Mouse (Mus musculus): Measurements from ENCODE around the gene Med22. TPM values are rescaled to one million over a fixed set of nuclear protein-coding genes. Genes with fewer than 3 reads are reported as not detected.

Med22 gene
- polyA plus RNA-seq (2015; fragmentation: Nextera tagmentation; extraction: Ambion mirVana) = 48.5 and 49.1 TPM in 2 replicates

DNA sequence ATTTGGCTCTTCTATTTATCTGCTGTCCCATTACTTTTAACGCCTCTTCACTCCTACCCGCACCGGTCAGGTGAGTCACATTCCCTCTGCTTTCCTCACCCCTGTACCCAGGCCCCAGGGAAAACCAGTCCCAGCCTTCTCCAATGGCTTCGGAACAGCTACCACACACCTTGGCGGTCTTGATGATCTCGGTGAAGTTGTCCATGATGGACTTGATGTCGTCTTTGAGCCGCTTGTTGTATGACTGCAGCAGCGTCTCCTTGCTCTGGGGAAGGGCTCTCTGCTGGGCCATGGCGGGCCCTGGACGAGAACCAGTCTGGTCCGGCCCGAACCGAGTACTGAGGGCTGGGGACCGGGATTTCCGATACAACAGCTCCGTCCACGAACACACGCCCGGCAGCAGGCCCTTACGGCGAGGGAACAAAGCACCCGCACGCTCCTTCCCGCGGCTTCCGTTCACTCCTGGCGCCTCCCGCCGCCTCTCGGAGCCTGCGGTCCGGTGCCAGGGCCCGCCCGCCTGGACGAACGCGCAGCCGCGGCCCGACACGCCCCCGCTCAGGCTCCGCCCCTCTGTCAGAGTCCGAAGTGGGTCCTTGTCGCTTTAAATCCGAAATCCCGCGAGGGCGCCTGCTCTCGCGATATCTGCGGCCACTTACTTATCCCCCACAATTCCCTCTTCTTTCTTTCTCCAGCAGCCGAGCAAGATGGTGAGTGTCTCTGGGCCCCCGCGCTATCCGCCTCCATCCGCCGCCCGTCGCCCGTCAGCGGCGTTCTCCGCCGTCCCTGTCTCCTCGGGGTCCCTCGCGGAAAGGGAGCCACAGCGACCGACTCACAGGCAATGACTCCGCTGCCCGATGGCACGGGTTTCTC is at the start of gene Med22, which contains the start of gene Rpl7a:
Gene Med22, minus strand, starts transcription at position 554 of the 870 bp plus-strand sequence.
Gene Rpl7a, plus strand, starts transcription at position 641 of the 870 bp plus-strand sequence.
- Histone ChIP-seq H3K27ac (ENCODE audit: low read length) (peak within 1 kb of the TSS; percentile 88), H3K4me2 (ENCODE audit: low read depth, low read length) (peak within 1 kb of the TSS; percentile 95), H3K9ac (ENCODE audit: low read length) (peak within 1 kb of the TSS; percentile 91), H3K4me3 (ENCODE audit: low read length) (peak within 1 kb of the TSS; percentile 75), H3K36me3 (ENCODE audit: control insufficient read depth, insufficient read depth, low read length) (peaks cover 47% of the 10 kb centered on the region), H3K4me1 (replicated peaks; ENCODE audit: control insufficient read depth, insufficient read depth, low read length) (peaks cover 25% of the 10 kb centered on the region), H3K9me3 (ENCODE audit: control insufficient read depth, low read length) (no peaks in the 10 kb centered on the region), H3K27me3 (ENCODE audit: control insufficient read depth, insufficient read depth, low read depth, low read length) (no peaks in the 10 kb centered on the region)
- peak; percentile 96 for ATAC-seq (ENCODE audit: low read depth)
- under 1% methylated on average over 74 of the region's 74 CpGs for WGBS

DNA sequence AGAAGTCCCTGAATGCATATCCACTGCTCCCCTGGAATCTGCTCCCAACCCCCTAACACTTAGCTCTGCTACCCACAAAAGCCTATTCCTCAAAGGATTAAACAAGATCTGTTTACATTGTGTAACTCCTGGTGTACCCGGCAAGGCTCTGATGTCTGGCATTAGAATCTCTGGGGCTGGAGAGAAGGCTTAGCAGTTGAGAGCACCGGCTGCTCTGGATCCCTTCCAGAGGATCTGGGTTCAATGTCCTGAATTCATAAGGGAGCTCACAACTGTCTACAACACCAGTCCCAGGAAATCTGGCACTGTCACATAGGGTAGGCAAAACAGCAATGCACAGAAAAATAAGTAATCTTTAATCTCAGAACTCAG is 47.0 kb upstream of the Med22 start:
- H3K4me2 ChIP-seq (ENCODE audit: low read depth, low read length) = no peak overlapping the region
- H3K27me3 ChIP-seq (ENCODE audit: control insufficient read depth, insufficient read depth, low read depth, low read length) = no peaks in the 10 kb centered on the region
- no peak overlapping the region for H3K27ac ChIP-seq (ENCODE audit: low read length)
- H3K36me3 ChIP-seq (ENCODE audit: control insufficient read depth, insufficient read depth, low read length) = peaks cover 64% of the 10 kb centered on the region
- 75% methylated on average over 2 of the region's 2 CpGs for WGBS
- no peak overlapping the region for H3K9ac ChIP-seq (ENCODE audit: low read length)
- no peaks in the 10 kb centered on the region for H3K9me3 ChIP-seq (ENCODE audit: control insufficient read depth, low read length)
- no peak for ATAC-seq (ENCODE audit: low read depth)
- H3K4me1 ChIP-seq (replicated peaks; ENCODE audit: control insufficient read depth, insufficient read depth, low read length) = no peaks in the 10 kb centered on the region
- no peak overlapping the region for H3K4me3 ChIP-seq (ENCODE audit: low read length)

DNA sequence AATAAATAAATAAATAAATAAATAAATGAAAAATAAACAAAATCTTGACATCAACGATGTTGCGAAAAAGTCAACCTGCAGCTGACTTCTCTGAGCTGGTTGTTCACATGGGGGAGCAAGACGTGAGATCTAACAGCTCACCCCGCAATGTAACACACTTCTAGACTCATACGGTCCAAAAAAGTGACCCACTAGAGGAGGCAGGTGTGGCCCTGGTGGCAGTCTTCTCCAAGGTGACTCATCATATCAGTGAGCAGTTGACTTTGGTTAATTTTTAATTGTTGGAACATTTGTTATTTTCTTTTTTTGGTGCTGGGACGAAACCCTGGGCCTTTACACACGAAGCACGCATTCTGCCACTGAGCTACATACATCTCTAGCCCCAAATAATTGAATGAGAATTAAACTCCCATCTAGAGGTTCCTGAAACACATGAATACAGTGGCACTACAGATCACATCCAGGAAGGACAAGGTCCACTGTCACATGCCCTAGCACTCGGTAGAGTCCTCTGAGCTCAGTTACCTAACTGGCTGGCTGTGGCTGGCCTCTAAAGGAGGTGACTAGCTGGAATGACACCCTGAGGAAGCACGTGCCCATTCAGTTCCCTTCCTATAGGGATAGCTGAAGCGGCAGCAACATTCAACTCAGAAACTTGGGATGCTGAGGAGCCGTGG is 46.5 kb upstream of the Med22 start:
- ATAC-seq (ENCODE audit: low read depth) = no peak
- no peaks in the 10 kb centered on the region for H3K9me3 ChIP-seq (ENCODE audit: control insufficient read depth, low read length)
- no peak overlapping the region for H3K4me2 ChIP-seq (ENCODE audit: low read depth, low read length)
- peaks cover 64% of the 10 kb centered on the region for H3K36me3 ChIP-seq (ENCODE audit: control insufficient read depth, insufficient read depth, low read length)
- H3K9ac ChIP-seq (ENCODE audit: low read length) = no peak overlapping the region
- H3K27ac ChIP-seq (ENCODE audit: low read length) = no peak overlapping the region
- H3K27me3 ChIP-seq (ENCODE audit: control insufficient read depth, insufficient read depth, low read depth, low read length) = no peaks in the 10 kb centered on the region
- no peak overlapping the region for H3K4me3 ChIP-seq (ENCODE audit: low read length)
- H3K4me1 ChIP-seq (replicated peaks; ENCODE audit: control insufficient read depth, insufficient read depth, low read length) = no peaks in the 10 kb centered on the region
- 90% methylated on average over 12 of the region's 12 CpGs for WGBS

DNA sequence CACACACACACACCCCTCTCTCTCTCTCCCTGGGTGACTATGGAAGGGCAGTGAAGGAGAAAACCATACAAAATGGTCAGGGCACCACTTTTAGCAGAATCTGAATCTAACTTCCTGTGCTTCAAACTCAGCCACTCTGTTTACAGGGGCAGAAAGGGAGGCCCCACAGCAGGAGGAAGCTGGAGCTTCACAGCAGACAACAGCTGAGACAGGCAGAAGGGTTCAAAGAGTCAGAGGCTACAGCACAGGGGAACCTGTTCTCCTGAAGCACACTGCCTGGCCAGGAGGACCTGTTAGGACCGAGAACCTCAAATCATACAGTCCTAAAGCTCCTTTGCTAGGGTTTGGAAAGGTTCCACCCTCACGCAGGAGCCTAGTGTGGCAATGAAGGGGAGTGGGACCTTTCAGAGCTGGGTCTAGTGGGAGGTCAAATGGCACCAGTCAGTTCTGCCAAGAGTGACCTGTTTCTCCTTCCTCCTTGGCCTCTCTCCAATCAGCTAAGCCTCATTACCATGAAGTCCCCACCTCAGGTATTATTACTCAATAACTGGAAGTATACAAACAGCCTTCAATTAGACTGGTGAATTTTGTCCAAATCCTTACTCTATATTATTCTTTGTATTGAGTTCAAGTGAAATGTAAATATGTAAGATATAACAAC is 44.4 kb upstream of the Med22 start:
- no peak overlapping the region for H3K9ac ChIP-seq (ENCODE audit: low read length)
- no peak overlapping the region for H3K4me3 ChIP-seq (ENCODE audit: low read length)
- peaks cover 57% of the 10 kb centered on the region for H3K36me3 ChIP-seq (ENCODE audit: control insufficient read depth, insufficient read depth, low read length)
- no peaks in the 10 kb centered on the region for H3K4me1 ChIP-seq (replicated peaks; ENCODE audit: control insufficient read depth, insufficient read depth, low read length)
- 79% methylated on average over 2 of the region's 2 CpGs for WGBS
- no peak for ATAC-seq (ENCODE audit: low read depth)
- no peaks in the 10 kb centered on the region for H3K27me3 ChIP-seq (ENCODE audit: control insufficient read depth, insufficient read depth, low read depth, low read length)
- H3K27ac ChIP-seq (ENCODE audit: low read length) = no peak overlapping the region
- H3K9me3 ChIP-seq (ENCODE audit: control insufficient read depth, low read length) = no peaks in the 10 kb centered on the region
- no peak overlapping the region for H3K4me2 ChIP-seq (ENCODE audit: low read depth, low read length)

DNA sequence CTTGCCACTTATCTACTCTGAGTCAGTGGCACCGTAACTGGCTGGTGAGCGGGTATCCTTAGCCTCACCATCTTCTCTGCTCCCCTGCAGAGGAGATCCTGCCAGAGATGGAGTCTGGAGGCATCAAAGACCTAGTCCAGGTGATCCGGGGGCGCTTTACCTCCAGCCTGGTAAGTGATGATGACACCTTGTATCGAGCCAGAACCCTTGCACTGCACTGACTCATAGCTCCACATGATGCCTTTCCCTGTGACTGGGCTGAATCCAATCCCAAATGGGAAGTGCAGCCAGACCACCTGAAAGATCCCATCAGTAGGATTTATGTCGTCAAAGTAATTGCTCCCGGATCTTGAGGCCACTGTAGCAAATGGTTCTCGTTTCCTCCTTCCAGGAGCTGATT is 42.4 kb upstream of the Med22 start:
- Histone ChIP-seq H3K36me3 (ENCODE audit: control insufficient read depth, insufficient read depth, low read length) (peaks cover 43% of the 10 kb centered on the region), H3K9me3 (ENCODE audit: control insufficient read depth, low read length) (no peaks in the 10 kb centered on the region), H3K4me3 (ENCODE audit: low read length) (no peak overlapping the region), H3K27me3 (ENCODE audit: control insufficient read depth, insufficient read depth, low read depth, low read length) (no peaks in the 10 kb centered on the region), H3K27ac (ENCODE audit: low read length) (no peak overlapping the region), H3K4me1 (replicated peaks; ENCODE audit: control insufficient read depth, insufficient read depth, low read length) (no peaks in the 10 kb centered on the region), H3K4me2 (ENCODE audit: low read depth, low read length) (no peak overlapping the region), H3K9ac (ENCODE audit: low read length) (no peak overlapping the region)
- 91% methylated on average over 8 of the region's 8 CpGs for WGBS
- no peak for ATAC-seq (ENCODE audit: low read depth)

DNA sequence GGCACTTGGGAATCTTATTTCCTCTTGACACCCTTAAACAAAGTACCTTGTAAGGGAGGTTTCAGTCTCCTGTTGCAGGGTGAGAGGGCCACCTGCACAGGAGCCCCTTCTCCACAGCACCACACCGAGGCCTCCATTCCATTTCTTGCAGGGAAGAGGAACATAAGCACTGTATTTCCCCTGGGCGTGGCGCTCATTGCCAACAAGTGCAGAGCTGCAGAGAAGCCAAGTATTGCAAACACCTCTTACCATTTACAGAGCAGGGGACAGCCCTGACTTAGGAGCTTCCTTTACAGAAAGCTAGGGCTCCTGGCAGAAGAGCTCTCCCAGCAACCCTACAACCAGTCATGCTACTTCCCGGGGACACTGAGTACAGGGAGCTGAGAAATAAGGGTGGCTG is 41.7 kb upstream of the Med22 start:
- Histone ChIP-seq H3K9ac (ENCODE audit: low read length) (no peak overlapping the region), H3K36me3 (ENCODE audit: control insufficient read depth, insufficient read depth, low read length) (peaks cover 38% of the 10 kb centered on the region), H3K27ac (ENCODE audit: low read length) (no peak overlapping the region), H3K9me3 (ENCODE audit: control insufficient read depth, low read length) (no peaks in the 10 kb centered on the region), H3K27me3 (ENCODE audit: control insufficient read depth, insufficient read depth, low read depth, low read length) (no peaks in the 10 kb centered on the region), H3K4me2 (ENCODE audit: low read depth, low read length) (no peak overlapping the region), H3K4me1 (replicated peaks; ENCODE audit: control insufficient read depth, insufficient read depth, low read length) (no peaks in the 10 kb centered on the region), H3K4me3 (ENCODE audit: low read length) (no peak overlapping the region)
- 85% methylated on average over 4 of the region's 4 CpGs for WGBS
- no peak for ATAC-seq (ENCODE audit: low read depth)

DNA sequence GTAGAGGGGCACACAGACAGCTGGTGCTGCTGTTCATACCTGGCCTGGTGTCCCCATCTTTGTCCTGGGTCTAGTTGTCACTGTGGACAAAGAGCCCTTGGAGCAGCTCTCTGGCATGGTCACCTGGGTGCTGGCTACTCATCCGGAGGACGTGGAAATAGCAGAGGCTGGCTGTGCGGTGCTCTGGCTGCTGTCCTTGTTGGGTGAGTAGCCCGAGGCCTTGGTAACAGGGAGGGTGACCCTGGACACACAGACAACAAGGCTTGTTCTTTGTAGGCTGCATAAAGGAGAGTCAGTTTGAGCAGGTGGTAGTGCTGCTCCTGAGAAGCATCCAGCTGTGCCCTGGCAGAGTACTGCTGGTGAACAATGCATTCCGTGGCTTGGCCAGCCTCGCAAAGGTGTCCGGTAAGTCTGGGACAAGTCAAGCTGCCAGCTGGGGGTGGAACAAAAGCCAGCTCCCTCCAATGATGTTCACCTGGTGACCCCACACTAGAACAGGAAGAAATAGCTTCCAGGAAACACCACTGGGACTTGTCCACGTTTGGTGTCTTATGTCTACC is 40.9 kb upstream of the Med22 start:
- peaks cover 30% of the 10 kb centered on the region for H3K36me3 ChIP-seq (ENCODE audit: control insufficient read depth, insufficient read depth, low read length)

DNA sequence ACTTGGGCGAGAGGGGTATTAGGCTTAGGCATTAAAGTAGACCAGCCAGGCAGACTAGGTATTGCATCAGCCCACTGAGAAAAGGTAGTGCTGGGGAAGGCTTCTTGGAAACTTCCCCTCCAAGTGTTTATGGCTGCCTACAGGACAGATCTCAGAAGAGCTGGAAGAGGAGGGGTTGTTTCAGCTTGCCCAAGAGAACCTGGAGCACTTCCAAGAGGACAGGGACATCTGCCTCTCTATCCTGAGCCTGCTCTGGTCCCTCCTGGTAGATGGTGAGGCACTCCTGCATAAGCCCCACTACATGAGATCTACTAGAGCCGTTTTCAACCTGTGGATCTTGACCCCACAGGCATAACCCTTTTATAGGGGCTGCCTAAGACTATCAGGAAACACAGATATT is 39.9 kb upstream of the Med22 start:
- WGBS = 86% methylated on average over 2 of the region's 2 CpGs
- no peak for ATAC-seq (ENCODE audit: low read depth)
- no peaks in the 10 kb centered on the region for H3K4me1 ChIP-seq (replicated peaks; ENCODE audit: control insufficient read depth, insufficient read depth, low read length)

More for the DNA sequence above, 40.9 kb upstream of the Med22 start:
- Histone ChIP-seq H3K27ac (ENCODE audit: low read length) (no peak overlapping the region), H3K4me3 (ENCODE audit: low read length) (no peak overlapping the region), H3K9ac (ENCODE audit: low read length) (no peak overlapping the region), H3K27me3 (ENCODE audit: control insufficient read depth, insufficient read depth, low read depth, low read length) (no peaks in the 10 kb centered on the region), H3K4me1 (replicated peaks; ENCODE audit: control insufficient read depth, insufficient read depth, low read length) (no peaks in the 10 kb centered on the region), H3K4me2 (ENCODE audit: low read depth, low read length) (no peak overlapping the region), H3K9me3 (ENCODE audit: control insufficient read depth, low read length) (no peaks in the 10 kb centered on the region)
- whole genome bisulfite sequencing = 83% methylated on average over 8 of the region's 8 CpGs
- no peak for ATAC-seq (ENCODE audit: low read depth)

DNA sequence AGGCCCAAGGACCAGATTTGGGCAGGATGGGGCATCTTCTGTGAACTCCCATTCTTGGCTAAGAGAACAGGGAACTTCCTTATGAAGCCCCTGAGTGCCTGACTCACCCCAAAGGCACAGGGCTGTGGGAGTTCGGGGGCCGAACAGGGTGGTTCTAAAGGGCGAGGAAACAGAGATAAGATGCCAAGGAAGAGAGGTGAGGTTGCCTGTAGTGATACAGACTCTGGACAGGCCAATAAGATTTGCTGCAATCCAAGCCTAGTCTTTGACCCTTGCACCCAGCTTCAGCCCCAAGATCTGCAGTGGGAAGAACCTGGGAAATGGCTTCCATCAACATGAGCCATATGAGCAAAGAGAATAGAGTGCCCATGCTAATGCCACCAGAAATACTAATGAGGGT is 32.8 kb upstream of the Med22 start:
- Histone ChIP-seq H3K4me1 (replicated peaks; ENCODE audit: control insufficient read depth, insufficient read depth, low read length) (no peaks in the 10 kb centered on the region), H3K27me3 (ENCODE audit: control insufficient read depth, insufficient read depth, low read depth, low read length) (no peaks in the 10 kb centered on the region), H3K4me2 (ENCODE audit: low read depth, low read length) (no peak overlapping the region), H3K27ac (ENCODE audit: low read length) (no peak overlapping the region), H3K9me3 (ENCODE audit: control insufficient read depth, low read length) (no peaks in the 10 kb centered on the region), H3K9ac (ENCODE audit: low read length) (no peak overlapping the region), H3K36me3 (ENCODE audit: control insufficient read depth, insufficient read depth, low read length) (no peaks in the 10 kb centered on the region), H3K4me3 (ENCODE audit: low read length) (no peak overlapping the region)
- WGBS = 71% methylated on average over 3 of the region's 3 CpGs
- no peak for ATAC-seq (ENCODE audit: low read depth)

More for the DNA sequence above, 39.9 kb upstream of the Med22 start:
- H3K36me3 ChIP-seq (ENCODE audit: control insufficient read depth, insufficient read depth, low read length) = peaks cover 23% of the 10 kb centered on the region
- no peak overlapping the region for H3K9ac ChIP-seq (ENCODE audit: low read length)
- no peaks in the 10 kb centered on the region for H3K9me3 ChIP-seq (ENCODE audit: control insufficient read depth, low read length)
- H3K4me3 ChIP-seq (ENCODE audit: low read length) = no peak overlapping the region
- H3K27ac ChIP-seq (ENCODE audit: low read length) = no peak overlapping the region
- H3K27me3 ChIP-seq (ENCODE audit: control insufficient read depth, insufficient read depth, low read depth, low read length) = no peaks in the 10 kb centered on the region
- no peak overlapping the region for H3K4me2 ChIP-seq (ENCODE audit: low read depth, low read length)
